Mouse (Mus musculus) testis, adult 2 months (tissue): Measurements from ENCODE around the gene Nudt13.

Experiments used
- CTCF ChIP-seq: fragments of 200-500 bp; IDR thresholded peaks from 2 replicates; pipeline ENCODE4 v1.5.1; 2012; ENCODE audit warnings: low read depth, mild to moderate bottlenecking, inconsistent platforms, low read length, moderate library complexity; ENCODE audit not compliant: control insufficient read depth, insufficient read depth, insufficient replicate concordance
- POLR2A ChIP-seq: fragments of 200-500 bp; IDR thresholded peaks from 2 replicates; pipeline ENCODE4 v1.6.1; 2012; ENCODE audit warnings: low read depth, mild to moderate bottlenecking, inconsistent platforms, low read length, moderate library complexity; ENCODE audit not compliant: control insufficient read depth

GRCm38 (mm10) chr14:20248001-20248400 is 46.5 kb upstream of the Nudt13 start:
- TF ChIP-seq CTCF = no peak
- TF ChIP-seq POLR2A = no peak
